22 mouse cellular contexts compared by ENCODE assay signal in genomic region chr14:55461757-55462156, GRCm38 (mm10). TPM values are rescaled to one million over a fixed set of nuclear protein-coding genes. Genes with fewer than 3 reads are reported as not detected.
DNase-seq lines count a peak whose midpoint lies in the region; TF ChIP-seq lines count a peak whose summit lies in the region.
"Had no signal": no experiment of that assay in that cellular context is flagged by ENCODE, and none has a peak within 500 bp of the region (broad histone marks: within the 10 kb centered on the region; RNA-seq: fewer than 3 reads in every experiment).

No protein-coding gene starts in this region.

- no peaks in the 10 kb centered on the region for H3K79me2 ChIP-seq in CH12.LX (replicated peaks; ENCODE audit: control insufficient read depth, extremely low read depth, insufficient read depth, poor library complexity, severe bottlenecking)

- no peak overlapping the region for H3K9ac ChIP-seq in CH12.LX (ENCODE audit: insufficient read depth, low read depth)
- H3K9ac ChIP-seq: embryonic facial prominence, embryonic 12.5 days; forebrain, embryonic 15.5 days; heart, embryonic 12.5 days had no signal

- no peak overlapping the region for H3K4me3 ChIP-seq in CH12.LX (replicated peaks in 1 of 3; ENCODE audit: low read depth in 2 of 3, low read length in 2 of 3, poor library complexity in 1 of 3)
- no peak overlapping the region for H3K4me3 ChIP-seq in small intestine, adult 2 months (ENCODE audit: low read depth, low read length)
- H3K4me3 ChIP-seq: embryonic facial prominence, embryonic 12.5 days; forebrain, embryonic 15.5 days; heart, adult 2 months; heart, embryonic 12.5 days; hindbrain, embryonic 10.5 days had no signal

- in situ Hi-C loops in CH12.LX (cut with MboI; ENCODE audit: low pct_ligation_motif_present, low pct_unique_long_range_greater_than_20kb, low sequenced_read_pairs), result no loop called here

- peak overlapping the region; percentile 40; the same call in 1 of the 2 replicates for H3K4me2 ChIP-seq in CH12.LX (ENCODE audit: insufficient read depth, low read depth, poor library complexity, severe bottlenecking)
- H3K4me2 ChIP-seq: embryonic facial prominence, embryonic 12.5 days; forebrain, embryonic 15.5 days; heart, embryonic 12.5 days had no signal

- TF ChIP-seq POLR2A in CH12.LX (IDR thresholded peaks at IDR 0.05; ENCODE audit: low read depth, low read length), result no peak
- TF ChIP-seq POLR2A in small intestine, adult 2 months (IDR thresholded peaks at IDR 0.05; ENCODE audit: low read depth, low read length), result no peak

- no peak for TF ChIP-seq CTCF in CH12.LX (conservative IDR thresholded peaks at IDR 0.05 in 1 of 2, IDR thresholded peaks at IDR 0.05 in 1 of 2; ENCODE audit: low read depth in 2 of 2, low read length in 2 of 2)
- TF ChIP-seq CTCF in small intestine, adult 2 months (IDR thresholded peaks at IDR 0.05; ENCODE audit: extremely low read depth, insufficient read length, insufficient replicate concordance, low read depth, low read length), result no peak

- no peaks in the 10 kb centered on the region for H3K36me3 ChIP-seq in CH12.LX (replicated peaks in 1 of 2; ENCODE audit: control insufficient read depth in 1 of 2, insufficient read depth in 1 of 2, low read length in 1 of 2)
- no peaks in the 10 kb centered on the region for H3K36me3 ChIP-seq in small intestine, adult 2 months (ENCODE audit: control insufficient read depth, insufficient read depth, low read length)
- H3K36me3 ChIP-seq: embryonic facial prominence, embryonic 12.5 days; forebrain, embryonic 15.5 days; heart, embryonic 12.5 days; hindbrain, embryonic 10.5 days had no signal

- TF ChIP-seq EP300 in CH12.LX (IDR thresholded peaks at IDR 0.05; ENCODE audit: low read length), result no peak

- WGBS in small intestine, adult 2 months, result 11% methylated on average over 4 of the region's 4 CpGs

- H3K9me3 ChIP-seq in CH12.LX (replicated peaks; ENCODE audit: low read length), result no peaks in the 10 kb centered on the region
- H3K9me3 ChIP-seq: embryonic facial prominence, embryonic 12.5 days; forebrain, embryonic 15.5 days; heart, embryonic 12.5 days; hindbrain, embryonic 10.5 days had no signal

- dilution Hi-C loops in CH12.LX (cut with MboI; ENCODE audit: extremely low pct_ligation_motif_present, extremely low pct_unique_long_range_greater_than_20kb, low sequenced_read_pairs), result no loop called here

- H3K4me1 ChIP-seq in CH12.LX (ENCODE audit: control insufficient read depth in 1 of 2, insufficient read depth in 2 of 2), result no peaks in the 10 kb centered on the region
- peaks cover 18% of the 10 kb centered on the region for H3K4me1 ChIP-seq in small intestine, adult 2 months (ENCODE audit: control insufficient read depth, insufficient read depth, insufficient read length, low read length)
- H3K4me1 ChIP-seq: heart, embryonic 12.5 days; hindbrain, embryonic 10.5 days had no signal

- no peak overlapping the region for H3K27ac ChIP-seq in CH12.LX (ENCODE audit: insufficient read depth, low read depth)
- peak overlapping the region; percentile 52 for H3K27ac ChIP-seq in small intestine, adult 2 months (ENCODE audit: insufficient read depth, low read depth, low read length)
- H3K27ac ChIP-seq: embryonic facial prominence, embryonic 12.5 days; forebrain, embryonic 15.5 days; heart, adult 2 months; hindbrain, embryonic 10.5 days had no signal

- DNase-seq in kidney, adult 18-20 months, result peak; percentile 24
- DNase-seq in kidney, postnatal 10 days, result no peak
- DNase-seq in kidney, postnatal 36 days, result peak; percentile 40 to 51
- no peak for DNase-seq in kidney, postnatal 14 days
- no peak for DNase-seq in CH12.LX (ENCODE audit: extremely low read depth)
- DNase-seq in heart, adult 8-10 months (ENCODE audit: low spot score), result no peak
- DNase-seq: adrenal gland, postnatal 10 days; B cell, adult 2 months; cerebellum, adult 11 months; cerebellum, adult 8-10 months; cerebellum, postnatal 14 days; gastrocnemius, postnatal 10 days; heart, adult 2 months had no signal

- peaks cover 20% of the 10 kb centered on the region for H3K27me3 ChIP-seq in CH12.LX (replicated peaks)
- H3K27me3 ChIP-seq in small intestine, adult 2 months (ENCODE audit: control insufficient read depth, insufficient read depth, low read length), result no peaks in the 10 kb centered on the region
- H3K27me3 ChIP-seq: embryonic facial prominence, embryonic 12.5 days; forebrain, embryonic 15.5 days had no signal

- TF ChIP-seq RAD21 in CH12.LX (IDR thresholded peaks at IDR 0.05; ENCODE audit: low read depth, low read length), result no peak

TF ChIP-seq in CH12.LX, 34 proteins besides CTCF, POLR2A, EP300 and RAD21:
- TF ChIP-seq JUN (IDR thresholded peaks at IDR 0.05; ENCODE audit: insufficient read depth, low read depth, low read length) (no peak), USF2 (conservative IDR thresholded peaks at IDR 0.05; ENCODE audit: low read depth, low read length) (no peak), MAX (IDR thresholded peaks at IDR 0.05; ENCODE audit: low read length) (no peak), PAX5 (IDR thresholded peaks at IDR 0.05; ENCODE audit: low read length) (no peak), TBP (conservative IDR thresholded peaks at IDR 0.05; ENCODE audit: low read depth, low read length) (no peak), UBTF (IDR thresholded peaks at IDR 0.05; ENCODE audit: low read depth, low read length) (no peak)

RNA-seq across cellular contexts. Expression of gene Dhrs4, which starts 16.8 kb away (rescaled TPM):
- total RNA-seq in CH12.LX (2012; rRNA removed) (37.3 and 40.3 TPM in 2 replicates), CH12.LX (2014; rRNA removed) (24.7 and 27.9 TPM in 2 replicates)
- 60.2 and 77.6 TPM in 2 replicates for polyA plus RNA-seq in CH12.LX (2012; ENCODE audit: insufficient read length, low read depth)
- 44.8 and 62.5 TPM in 2 replicates for polyA plus RNA-seq in small intestine, adult 2 months (2012; rRNA removed)
- total RNA-seq in heart, adult 8-10 months (2022), result 100 to 1,000 TPM; 132 to 160 (median 146) TPM

RNA-seq across cellular contexts. Expression of gene Carmil3, which starts 28.7 kb away (rescaled TPM):
- total RNA-seq in CH12.LX (2012; rRNA removed) (1.3 and 2.3 TPM in 2 replicates), CH12.LX (2014; rRNA removed) (1.00 and 1.9 TPM in 2 replicates)
- polyA plus RNA-seq in CH12.LX (2012; ENCODE audit: insufficient read length, low read depth), result 5.2 and 6.0 TPM in 2 replicates
- 2.0 and 2.1 TPM in 2 replicates for polyA plus RNA-seq in small intestine, adult 2 months (2012; rRNA removed)
- total RNA-seq in heart, adult 8-10 months (2022), result 1 to 10 TPM; 2.4 to 3.6 (median 2.4) TPM
- polyA plus RNA-seq: CD4-positive, CD25-positive, alpha-beta regulatory T cell, adult 4 months had no signal

RNA-seq across cellular contexts. Expression of gene Cpne6, which starts 48.5 kb away (rescaled TPM):
- total RNA-seq in CH12.LX (2012; rRNA removed) (not detected in 2 replicates), CH12.LX (2014; rRNA removed) (not detected in 2 replicates)
- not detected in 2 replicates for polyA plus RNA-seq in CH12.LX (2012; ENCODE audit: insufficient read length, low read depth)
- polyA plus RNA-seq in small intestine, adult 2 months (2012; rRNA removed), result not detected in 2 replicates
- under 1 TPM in 1 of 4 experiments, not detected in 3; 0.12 TPM for total RNA-seq in heart, adult 8-10 months (2022)
- total RNA-seq: gastrocnemius, postnatal 4 days; heart, adult 2 months; heart, postnatal 25 days; MEL had no signal
- polyA plus RNA-seq: CD4-positive, CD25-positive, alpha-beta regulatory T cell, adult 4 months had no signal

Comparison
In these comparisons a context has a peak if more than half of its experiments do, and no peak if none do; other contexts are left out.
1. DNase-seq: peak in kidney, adult 18-20 months (single experiment) and kidney, postnatal 36 days (2 of 2); none in kidney, postnatal 10 days (single experiment), kidney, postnatal 14 days (single experiment), CH12.LX (single experiment) and heart, adult 8-10 months (single experiment).